Mouse (Mus musculus) MEL-GATA-1-ER (cell line): ENCODE results near the gene Sec22c.

Experiments used
- DNase-seq: peaks from one replicate; pipeline ENCODE4 v3.0.0-alpha.2; 2012; ENCODE audit warnings: low read depth; ENCODE audit errors: extremely low read depth

Gene Sec22c

DNA sequence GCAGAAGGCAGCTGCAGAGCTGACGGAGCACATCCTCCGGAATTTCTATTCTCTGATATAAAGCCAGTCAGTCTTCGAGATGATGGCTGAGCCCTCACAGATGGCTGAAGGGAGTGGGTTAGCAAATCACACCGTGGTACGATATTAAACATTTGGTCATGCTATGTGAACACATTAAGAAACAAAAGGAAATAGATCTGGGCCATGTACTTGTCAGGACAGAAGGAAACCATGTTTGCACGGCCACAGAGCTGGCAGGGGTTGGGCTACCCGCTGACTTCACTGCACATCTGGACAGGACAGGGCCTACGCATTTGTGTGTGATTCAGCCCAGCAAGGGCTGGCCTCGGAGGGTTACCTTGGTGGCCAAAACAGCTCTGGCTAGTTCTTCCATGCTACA is 8.7 kb downstream of the Sec22c start:
- DNase-seq: no peak

DNA sequence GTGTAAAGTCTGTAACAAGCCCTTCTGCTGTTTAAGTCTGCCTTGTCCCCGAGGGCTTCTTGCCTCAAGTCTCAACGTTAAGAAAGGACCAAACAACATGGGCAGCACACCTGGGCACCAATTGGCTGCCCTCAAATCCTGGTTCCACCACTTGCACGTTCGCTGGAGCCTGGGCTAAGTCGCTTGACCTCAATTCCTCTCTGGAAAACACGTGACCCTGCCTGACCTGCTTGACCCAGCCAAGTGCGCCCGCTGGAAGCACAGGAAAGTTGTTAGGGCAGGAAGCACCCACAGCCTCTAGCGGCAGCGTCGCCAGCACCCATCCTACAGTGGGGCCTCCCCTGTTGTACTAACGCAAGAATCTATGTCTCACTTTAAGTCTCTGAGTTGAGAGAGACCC is 10.6 kb downstream of the Sec22c start:
- DNase-seq: no peak

GRCm38 (mm10) chr9:121690734-121691133 is 14.6 kb downstream of the Sec22c start:
- no peak for DNase-seq

GRCm38 (mm10) chr9:121690200-121690651 is 15.1 kb downstream of the Sec22c start:
- DNase-seq: no peak

DNA sequence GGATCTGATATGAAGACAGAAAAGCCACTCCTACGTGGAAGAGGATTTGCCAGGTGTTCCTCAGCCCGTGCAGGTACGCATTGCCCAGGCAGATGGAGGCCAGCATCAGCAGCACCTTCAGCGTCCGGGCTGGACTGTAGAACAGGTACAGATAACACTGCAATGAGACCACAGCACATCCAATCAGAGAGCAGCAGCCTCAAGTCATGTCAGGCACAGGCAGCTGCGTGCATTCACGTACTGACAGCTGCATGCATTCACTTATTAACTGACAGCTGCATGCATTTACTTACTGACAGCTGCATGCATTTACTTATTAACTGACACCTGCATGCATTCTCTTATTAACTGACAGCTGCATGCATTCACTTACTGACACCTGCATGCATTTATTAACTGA is 20.6 kb downstream of the Sec22c start:
- no peak for DNase-seq

DNA sequence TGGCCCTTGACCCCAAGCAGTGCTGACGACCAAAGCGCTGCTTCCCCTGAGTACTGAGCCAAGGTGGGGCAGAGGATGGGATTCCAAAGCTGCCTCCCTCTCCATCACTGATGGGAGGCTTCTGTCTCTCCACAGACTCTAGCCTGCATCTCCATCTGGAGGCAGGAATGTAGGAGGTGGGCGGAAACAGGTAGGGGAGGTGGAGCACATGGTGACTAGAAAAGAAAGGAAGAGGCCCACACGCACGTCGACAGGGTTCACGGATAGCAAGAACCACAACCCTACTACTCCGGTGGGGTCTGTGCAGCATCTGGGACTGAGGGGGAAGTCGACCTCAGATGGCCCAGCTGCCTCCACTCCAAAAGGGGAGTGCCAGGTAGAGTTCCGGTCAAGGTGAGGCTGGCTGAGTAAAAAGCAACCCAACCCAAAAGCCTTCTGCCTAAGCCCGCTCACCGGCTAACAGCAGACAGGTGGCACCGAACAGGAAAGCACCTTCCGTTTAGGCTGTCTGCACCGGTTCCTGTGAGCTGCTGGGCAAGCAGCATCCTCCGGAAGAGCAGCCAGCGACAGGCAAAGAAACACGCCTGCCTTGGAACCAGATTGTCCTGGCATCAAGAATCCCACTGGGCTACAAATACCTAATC is 23.1 kb downstream of the Sec22c start:
- DNase-seq: no peak

DNA sequence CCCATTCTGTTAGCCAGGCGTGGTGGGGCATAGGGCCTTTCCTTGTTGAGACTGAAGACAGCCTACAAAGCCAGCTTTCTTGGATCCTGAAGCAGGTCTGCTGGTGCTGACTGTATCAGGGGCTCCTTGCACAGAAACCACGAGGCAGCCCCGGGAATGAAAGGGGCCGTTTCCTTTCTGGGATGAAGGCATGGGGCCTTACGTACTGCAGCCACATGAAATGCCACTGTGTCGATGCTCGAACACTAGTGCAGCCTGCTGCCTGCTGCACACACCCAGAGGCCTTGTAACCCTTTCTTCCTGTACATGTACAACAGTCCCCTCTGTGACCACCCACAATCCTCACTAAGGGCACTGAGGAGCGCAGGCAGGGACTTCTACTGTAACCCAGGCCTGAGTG is 24.1 kb downstream of the Sec22c start:
- DNase-seq: no peak

GRCm38 (mm10) chr9:121679549-121679948 is 25.7 kb downstream of the Sec22c start:
- DNase-seq: no peak

DNA sequence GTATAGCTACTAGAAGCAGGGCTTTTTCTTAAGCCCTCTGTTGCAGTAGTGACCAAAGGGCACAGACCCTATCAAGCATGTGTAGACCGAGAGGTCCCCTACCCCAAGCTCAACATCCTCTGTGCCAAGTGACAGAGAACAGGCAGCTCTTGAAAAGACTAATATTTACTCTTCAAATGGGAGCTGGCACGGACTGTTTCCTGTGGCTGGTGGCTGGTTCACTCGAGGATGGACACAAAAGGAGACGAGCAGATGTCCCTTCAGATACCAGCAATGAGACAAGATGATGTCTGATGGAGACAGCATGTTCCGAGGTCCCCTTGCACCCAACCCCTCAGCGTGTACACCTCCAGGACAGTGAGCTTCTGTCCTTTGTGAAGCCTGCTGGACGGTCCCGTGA is 27.8 kb downstream of the Sec22c start:
- no peak for DNase-seq

GRCm38 (mm10) chr9:121677069-121677468 is 28.2 kb downstream of the Sec22c start:
- DNase-seq: peak; percentile 20

DNA sequence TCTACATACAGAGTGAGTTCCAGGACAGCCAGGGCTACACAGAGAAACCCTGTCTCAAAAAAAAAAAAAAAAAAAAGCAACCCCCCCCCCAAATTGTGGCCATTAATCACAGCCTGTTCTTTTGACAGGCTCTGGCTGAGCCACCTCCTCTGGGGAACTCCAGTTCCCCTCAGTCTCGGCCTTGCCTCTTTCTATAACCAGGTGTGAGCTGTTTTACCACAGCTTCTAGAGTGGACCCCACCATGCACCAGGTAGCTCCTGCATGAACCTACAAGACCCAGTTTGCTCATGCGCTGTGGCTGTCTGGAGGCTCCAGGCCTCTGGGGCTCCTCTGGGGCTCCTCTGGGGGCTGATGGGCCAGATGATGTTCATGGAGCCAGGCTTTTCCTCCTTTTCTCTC is 29.7 kb downstream of the Sec22c start:
- DNase-seq: no peak

DNA sequence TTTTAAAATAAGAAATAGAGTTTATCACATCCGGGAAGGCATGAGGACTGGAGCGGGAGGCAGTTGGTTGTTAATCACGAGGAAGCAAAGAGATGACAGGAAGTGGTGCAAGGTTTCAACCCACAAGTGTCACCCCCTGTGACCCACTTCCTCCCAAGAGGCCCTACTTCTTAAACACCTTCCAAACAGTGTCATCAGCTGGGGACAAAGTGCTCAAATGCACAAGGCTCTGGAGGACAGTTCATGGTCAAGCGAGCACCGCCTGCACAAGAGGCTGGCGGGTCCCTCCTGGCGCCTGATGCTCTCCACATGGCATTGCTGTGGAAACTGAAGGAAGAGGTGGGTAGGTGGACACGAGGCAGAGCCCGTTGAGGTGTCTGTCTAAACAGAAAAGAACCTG is 30.3 kb downstream of the Sec22c start:
- DNase-seq: no peak

DNA sequence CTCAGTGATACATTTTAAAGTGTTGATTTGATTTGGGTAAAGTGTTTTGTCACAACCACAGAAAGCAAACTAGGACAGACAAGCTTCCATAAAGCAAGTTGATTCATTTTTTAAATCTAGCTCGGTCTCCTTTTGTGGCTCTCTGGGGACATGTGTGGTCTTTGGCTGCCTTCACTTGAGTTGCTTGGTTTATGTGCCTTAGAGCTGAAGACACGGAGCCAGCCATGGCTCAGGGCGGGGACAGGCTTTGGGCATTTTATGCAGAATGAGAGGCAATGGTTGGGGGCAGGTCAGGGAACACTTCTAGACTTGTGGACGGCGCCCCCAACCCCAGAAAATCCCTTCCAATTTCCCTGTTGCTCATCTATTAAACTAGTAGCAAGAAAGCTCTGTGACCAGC is 31.6 kb downstream of the Sec22c start:
- no peak for DNase-seq

DNA sequence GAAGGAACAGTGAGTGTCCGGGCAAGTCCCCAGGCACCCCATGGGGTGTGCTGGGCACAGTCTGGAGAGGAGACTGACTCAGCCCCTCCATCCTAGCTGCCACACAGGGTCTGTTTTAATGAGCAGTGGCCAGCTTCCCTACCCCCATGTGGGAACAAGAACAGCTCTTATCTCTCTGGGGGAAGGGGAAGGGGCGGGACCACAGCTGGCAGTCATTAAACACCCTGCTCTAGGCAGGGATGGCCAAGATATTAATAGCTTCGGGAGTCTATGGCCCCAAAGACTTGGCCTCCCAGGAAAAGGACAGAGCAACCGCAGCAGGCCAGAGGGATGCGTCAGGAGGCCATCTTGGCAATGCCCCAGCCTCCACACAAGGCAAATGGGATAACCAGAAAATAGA is 33.0 kb downstream of the Sec22c start:
- peak; percentile 39 for DNase-seq

DNA sequence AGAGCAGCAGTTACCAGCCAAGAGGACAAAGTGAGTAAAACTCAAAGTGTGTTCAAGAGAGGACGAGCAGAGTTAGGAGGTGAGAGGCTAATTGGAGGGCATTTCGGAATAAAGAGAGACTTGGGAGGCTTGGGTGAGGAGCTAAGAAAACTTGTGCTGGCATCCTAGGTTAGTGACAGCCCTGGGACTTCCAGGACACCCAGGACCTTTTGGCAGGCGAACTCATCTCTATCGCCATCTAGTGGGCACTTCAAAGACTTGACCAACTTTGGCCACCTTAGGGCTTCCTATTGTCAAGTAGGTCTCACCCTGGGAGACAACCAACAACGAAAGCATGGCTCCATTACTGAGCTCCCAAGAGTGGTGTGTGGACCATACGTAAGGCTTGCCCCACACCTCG is 34.0 kb downstream of the Sec22c start:
- peak; percentile 40 for DNase-seq

GRCm38 (mm10) chr9:121669348-121669791 is 35.9 kb downstream of the Sec22c start:
- DNase-seq: no peak

DNA sequence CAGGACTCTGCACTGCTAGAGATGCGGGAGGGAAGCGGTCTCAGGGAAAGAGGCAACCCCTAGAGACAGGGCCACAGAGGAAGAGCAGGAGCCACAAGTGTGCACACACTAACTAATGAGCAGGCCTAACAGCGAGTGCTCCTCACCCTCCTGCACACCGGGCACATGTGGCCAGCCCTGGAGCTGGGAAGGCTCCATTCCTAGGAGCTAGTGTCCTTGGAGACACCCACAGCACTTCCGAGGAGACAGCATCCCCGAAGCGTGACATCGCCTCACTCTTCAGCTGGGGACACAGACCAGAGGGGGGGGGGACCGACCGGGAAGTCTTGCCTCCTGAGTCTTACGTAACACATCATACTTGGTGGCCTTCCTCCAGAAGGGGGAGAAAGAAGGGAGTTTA is 37.5 kb downstream of the Sec22c start:
- DNase-seq: no peak

DNA sequence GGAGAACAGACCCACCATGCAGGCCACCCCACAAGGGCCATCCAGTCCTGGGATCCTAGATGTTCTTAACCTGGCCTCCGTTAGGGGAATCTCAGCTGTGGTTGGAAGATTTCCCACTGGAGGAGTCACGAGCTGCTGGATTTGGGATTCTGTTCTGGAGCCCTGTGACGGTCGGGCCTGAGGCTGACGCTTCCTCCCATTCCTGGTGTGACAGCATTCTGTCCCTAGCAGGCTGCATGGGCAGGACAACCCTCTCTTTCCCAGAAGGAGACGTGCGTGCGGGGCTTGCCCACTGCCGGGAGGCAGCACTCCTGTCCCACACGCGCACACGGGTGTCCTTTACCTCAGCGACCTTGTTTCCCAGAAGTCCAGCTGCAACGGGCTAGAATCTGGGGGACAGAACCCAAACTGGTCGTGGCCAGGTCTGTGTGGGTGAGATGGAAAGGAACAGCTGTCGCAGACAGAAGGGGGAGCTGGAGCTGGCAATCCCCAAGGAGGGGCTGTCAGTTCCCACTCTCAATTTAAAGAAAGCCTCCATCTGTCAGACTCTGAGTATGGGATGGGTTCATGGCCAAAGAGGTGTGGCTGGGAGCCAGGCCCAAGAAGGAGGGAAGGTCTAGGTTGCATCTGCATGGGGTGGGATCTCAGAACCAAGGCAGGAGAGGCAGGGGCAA is 38.2 kb downstream of the Sec22c start:
- no peak for DNase-seq

GRCm38 (mm10) chr9:121664104-121664503 is 41.2 kb downstream of the Sec22c start:
- no peak for DNase-seq

- no peak for DNase-seq
Measured at GRCm38 (mm10) chr9:121663467-121663866, 41.8 kb downstream of the Sec22c start.

DNA sequence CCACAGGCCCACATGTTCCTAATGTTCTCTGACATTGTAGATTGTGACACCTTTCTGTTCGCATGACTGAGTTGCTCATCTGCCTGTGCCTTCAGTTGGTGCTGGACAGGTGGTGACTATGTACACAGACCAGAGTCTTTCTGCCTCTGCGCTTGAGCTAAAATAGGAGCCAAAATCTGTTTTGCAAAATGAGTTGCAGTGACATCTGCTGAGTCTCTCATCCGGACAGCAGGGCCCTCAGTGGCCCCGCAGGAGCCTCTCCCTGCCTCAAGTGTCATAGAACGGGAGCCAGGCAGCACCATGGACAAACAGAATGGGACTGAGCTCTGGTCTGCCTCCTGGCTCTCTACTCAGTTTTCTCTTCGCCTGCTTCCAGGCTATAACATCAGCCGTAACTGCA is 45.5 kb downstream of the Sec22c start:
- DNase-seq: no peak

GRCm38 (mm10) chr9:121658248-121658647 is 47.0 kb downstream of the Sec22c start:
- DNase-seq: no peak

- no peak for DNase-seq
Measured at GRCm38 (mm10) chr9:121657143-121657542, 48.1 kb downstream of the Sec22c start.
